Mouse (Mus musculus): ENCODE data around the gene Bglap2. TPM values are rescaled to one million over a fixed set of nuclear protein-coding genes. Genes with fewer than 3 reads are reported as not detected.
"Not testable (repeated sequence)": the region's sequence is repeated elsewhere in the genome, so short reads cannot be mapped to it uniquely, and the experiment has no call there.

Gene Bglap2
- polyA plus RNA-seq, 1 experiment from 2014 or later = not detected

GRCm38 (mm10) chr3:88382383-88382782, 3.9 kb upstream of the Bglap2 start:
- WGBS = 64% methylated on average over 3 of the region's 7 CpGs
- H3K4me1 ChIP-seq; H3K36me3 ChIP-seq; ATAC-seq (ENCODE audit: insufficient number of reproducible peaks, insufficient read depth, low FRiP score, low TSS enrichment); H3K9me3 ChIP-seq; H3K4me3 ChIP-seq; H3K27me3 ChIP-seq; H3K9ac ChIP-seq; H3K27ac ChIP-seq: not testable (repeated sequence)
- peak overlapping the region; percentile 47; the same call in 1 of the 2 replicates for H3K4me2 ChIP-seq (replicated peaks)

DNA sequence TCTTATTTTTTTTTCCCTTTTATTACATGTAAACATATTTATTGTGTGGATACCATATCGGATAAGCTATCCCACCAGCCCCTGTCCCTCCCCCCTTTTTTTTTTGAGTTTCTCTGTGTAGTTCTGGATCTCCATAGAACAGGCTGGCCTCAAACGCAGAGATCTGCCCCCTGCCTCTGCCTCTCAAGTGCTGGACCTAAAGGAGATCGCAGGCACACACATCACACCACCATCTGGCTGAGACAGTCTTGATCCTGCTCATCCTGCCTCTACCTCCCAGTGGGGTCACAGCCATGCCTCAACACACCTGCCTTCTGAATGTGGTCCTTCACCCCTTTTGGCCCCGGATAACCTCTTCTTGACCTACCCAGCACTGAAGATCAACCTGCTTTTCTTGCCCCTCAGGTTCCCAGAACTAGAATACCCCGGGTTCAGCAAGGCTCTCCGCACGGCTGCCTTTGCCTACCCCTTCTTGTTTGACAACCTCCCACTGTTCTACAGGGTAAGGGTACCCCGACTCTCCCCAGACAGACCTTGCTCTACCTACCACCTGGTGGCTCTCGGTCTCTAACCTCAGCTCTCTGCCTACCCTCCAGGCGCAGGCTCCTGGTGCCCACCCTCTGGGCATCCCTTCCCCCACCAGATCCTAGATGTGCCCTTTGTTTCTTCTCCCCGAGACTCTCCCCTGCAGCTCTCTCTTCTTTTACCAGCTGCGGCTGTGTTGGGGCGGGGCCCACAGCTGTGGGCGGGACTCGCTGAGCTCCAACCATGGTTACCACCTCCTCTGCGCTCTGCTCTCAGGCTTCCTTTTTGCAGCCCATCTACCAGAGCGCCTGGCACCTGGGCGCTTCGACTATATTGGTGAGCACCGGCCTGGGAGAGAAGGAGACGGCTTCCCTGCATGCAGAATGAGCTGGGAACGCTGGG, 3.2 kb upstream of the Bglap2 start:
- Histone ChIP-seq H3K9ac (0 out of 2 replicates have a peak overlapping the region, but pooled peaks have one; percentile 27), H3K4me3 (peak overlapping the region; percentile 29), H3K4me2 (replicated peaks) (peak overlapping the region; percentile 47), H3K27ac (0 out of 2 replicates have a peak overlapping the region, but pooled peaks have one; percentile 41)
- not testable (repeated sequence) for H3K27me3 ChIP-seq, H3K36me3 ChIP-seq, H3K9me3 ChIP-seq, H3K4me1 ChIP-seq
- ATAC-seq (ENCODE audit: insufficient number of reproducible peaks, insufficient read depth, low FRiP score, low TSS enrichment) = peak; percentile 71
- 8% methylated on average over 22 of the region's 22 CpGs for WGBS

GRCm38 (mm10) chr3:88376644-88377043, 1.9 kb downstream of the Bglap2 start:
- not testable (repeated sequence) for H3K4me1 ChIP-seq; H3K9me3 ChIP-seq; H3K27ac ChIP-seq; H3K4me3 ChIP-seq; H3K36me3 ChIP-seq; H3K9ac ChIP-seq; H3K27me3 ChIP-seq; ATAC-seq (ENCODE audit: insufficient number of reproducible peaks, insufficient read depth, low FRiP score, low TSS enrichment)
- WGBS = 23% methylated on average over 7 of the region's 7 CpGs
- peak overlapping the region; percentile 44 for H3K4me2 ChIP-seq (replicated peaks)

GRCm38 (mm10) chr3:88375750-88376626, 2.5 kb downstream of the Bglap2 start:
- peak; percentile 84 for ATAC-seq (ENCODE audit: insufficient number of reproducible peaks, insufficient read depth, low FRiP score, low TSS enrichment)
- Histone ChIP-seq H3K4me3 (peak overlapping the region; percentile 19; the same call in 1 of the 2 replicates), H3K27ac (0 out of 2 replicates have a peak overlapping the region, but pooled peaks have one; percentile 30), H3K4me2 (replicated peaks) (peak overlapping the region; percentile 44)
- H3K9ac ChIP-seq, H3K9me3 ChIP-seq, H3K27me3 ChIP-seq, H3K36me3 ChIP-seq, H3K4me1 ChIP-seq: not testable (repeated sequence)
- 10% methylated on average over 19 of the region's 19 CpGs for WGBS

- not testable (repeated sequence) for ATAC-seq (ENCODE audit: insufficient number of reproducible peaks, insufficient read depth, low FRiP score, low TSS enrichment); H3K4me2 ChIP-seq (replicated peaks); H3K27me3 ChIP-seq; H3K9me3 ChIP-seq; H3K9ac ChIP-seq; H3K4me3 ChIP-seq; H3K27ac ChIP-seq; H3K36me3 ChIP-seq; H3K4me1 ChIP-seq
- WGBS = 91% methylated on average over 9 of the region's 9 CpGs
These were observed 5.9 kb downstream of the Bglap2 start, which contains the start of gene Bglap3 for GRCm38 (mm10) chr3:88372643-88373042. Gene Bglap3 (minus strand): TSS chr3:88372743.

DNA sequence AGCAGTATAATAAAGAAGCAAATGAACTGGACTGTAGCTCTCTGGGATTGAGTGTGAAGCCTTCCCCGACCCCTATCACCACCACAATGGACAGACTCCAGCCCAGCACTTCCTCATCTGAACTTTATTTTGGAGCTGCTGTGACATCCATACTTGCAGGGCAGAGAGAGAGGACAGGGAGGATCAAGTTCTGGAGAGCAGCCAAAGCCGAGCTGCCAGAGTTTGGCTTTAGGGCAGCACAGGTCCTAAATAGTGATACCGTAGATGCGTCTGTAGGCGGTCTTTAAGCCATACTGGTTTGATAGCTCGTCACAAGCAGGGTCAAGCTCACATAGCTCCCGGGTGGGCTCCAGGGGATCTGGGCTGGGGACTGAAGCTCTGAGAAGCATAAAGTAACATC, 10.0 kb downstream of the Bglap2 start:
- ATAC-seq (ENCODE audit: insufficient number of reproducible peaks, insufficient read depth, low FRiP score, low TSS enrichment); H3K9me3 ChIP-seq; H3K27ac ChIP-seq; H3K36me3 ChIP-seq; H3K4me2 ChIP-seq (replicated peaks); H3K4me3 ChIP-seq; H3K4me1 ChIP-seq; H3K9ac ChIP-seq: not testable (repeated sequence)
- WGBS = 85% methylated on average over 7 of the region's 7 CpGs
- peaks cover 25% of the 10 kb centered on the region for H3K27me3 ChIP-seq

- not testable (repeated sequence) for H3K4me2 ChIP-seq (replicated peaks); H3K27ac ChIP-seq; H3K4me1 ChIP-seq; H3K4me3 ChIP-seq; H3K36me3 ChIP-seq; H3K9me3 ChIP-seq; H3K9ac ChIP-seq
- WGBS = 43% methylated on average over 3 of the region's 7 CpGs
- ATAC-seq (ENCODE audit: insufficient number of reproducible peaks, insufficient read depth, low FRiP score, low TSS enrichment) = 0 out of 2 replicates have a peak, but pooled peaks have one; percentile 12
- H3K27me3 ChIP-seq = peaks cover 25% of the 10 kb centered on the region
These were observed 11.0 kb downstream of the Bglap2 start for GRCm38 (mm10) chr3:88367517-88367916.

DNA sequence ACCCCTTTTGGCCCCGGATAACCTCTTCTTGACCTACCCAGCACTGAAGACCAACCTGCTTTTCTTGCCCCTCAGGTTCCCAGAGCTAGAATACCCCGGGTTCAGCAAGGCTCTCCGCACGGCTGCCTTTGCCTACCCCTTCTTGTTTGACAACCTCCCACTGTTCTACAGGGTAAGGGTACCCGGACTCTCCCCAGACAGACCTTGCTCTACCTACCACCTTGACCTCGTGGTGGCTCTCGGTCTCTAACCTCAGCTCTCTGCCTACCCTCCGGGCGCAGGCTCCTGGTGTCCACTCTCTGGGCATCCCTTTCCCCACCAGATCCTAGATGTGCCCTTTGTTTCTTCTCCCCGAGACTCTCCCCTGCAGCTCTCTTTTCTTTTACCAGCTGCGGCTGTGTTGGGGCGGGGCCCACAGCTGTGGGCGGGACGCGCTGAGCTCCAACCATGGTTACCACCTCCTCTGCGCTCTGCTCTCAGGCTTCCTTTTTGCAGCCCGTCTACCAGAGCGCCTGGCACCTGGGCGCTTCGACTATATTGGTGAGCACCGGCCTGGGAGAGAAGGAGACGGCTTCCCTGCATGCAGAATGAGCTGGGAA, 11.6 kb downstream of the Bglap2 start:
- 5% methylated on average over 22 of the region's 22 CpGs for WGBS

GRCm38 (mm10) chr3:88365705-88366361, 12.7 kb downstream of the Bglap2 start:
- no peak overlapping the region; the same call in 1 of the 2 replicates for H3K4me2 ChIP-seq (replicated peaks)
- peaks cover 17% of the 10 kb centered on the region for H3K36me3 ChIP-seq
- H3K27me3 ChIP-seq = peaks cover 25% of the 10 kb centered on the region
- no peak; the same call in 1 of the 2 replicates for ATAC-seq (ENCODE audit: insufficient number of reproducible peaks, insufficient read depth, low FRiP score, low TSS enrichment)
- no peak overlapping the region for H3K9ac ChIP-seq
- H3K4me1 ChIP-seq = no peaks in the 10 kb centered on the region
- 37% methylated on average over 34 of the region's 34 CpGs for WGBS
- peaks cover 8% of the 10 kb centered on the region; the same call in 1 of the 2 replicates for H3K9me3 ChIP-seq
- H3K4me3 ChIP-seq = no peak overlapping the region
- H3K27ac ChIP-seq = no peak overlapping the region

More for the DNA sequence above, 11.6 kb downstream of the Bglap2 start:
- H3K9me3 ChIP-seq, H3K36me3 ChIP-seq, H3K4me1 ChIP-seq, H3K27ac ChIP-seq, H3K9ac ChIP-seq: not testable (repeated sequence)
- peak overlapping the region; percentile 40 for H3K4me2 ChIP-seq (replicated peaks)
- peak; percentile 76 for ATAC-seq (ENCODE audit: insufficient number of reproducible peaks, insufficient read depth, low FRiP score, low TSS enrichment)
- H3K27me3 ChIP-seq = peaks cover 25% of the 10 kb centered on the region
- H3K4me3 ChIP-seq = peak overlapping the region; percentile 24; the same call in 1 of the 2 replicates

DNA sequence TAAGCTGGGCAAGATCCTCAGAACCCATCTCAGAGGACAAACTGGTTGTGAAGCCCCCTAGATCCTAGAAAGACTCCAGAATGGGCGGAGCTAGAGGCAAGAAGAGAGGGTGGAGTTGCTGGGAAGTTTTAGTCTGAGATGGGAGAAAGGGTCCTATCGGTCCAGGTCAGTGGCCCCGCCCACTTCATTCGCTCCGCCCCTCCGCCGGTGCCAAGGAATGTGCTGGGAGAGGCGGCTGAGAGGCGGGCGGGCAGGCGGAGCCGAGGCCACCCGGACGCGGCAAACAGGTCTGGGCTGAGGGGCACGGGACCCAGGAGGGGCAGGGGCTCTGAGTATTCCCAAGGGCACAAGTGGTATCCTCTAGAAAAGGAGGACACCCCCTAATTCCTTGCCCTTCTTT, 14.2 kb downstream of the Bglap2 start, which contains the start of gene Paqr6:
Paqr6 (plus strand) TSS at position 248 of the 400 bp plus-strand sequence.
- ATAC-seq (ENCODE audit: insufficient number of reproducible peaks, insufficient read depth, low FRiP score, low TSS enrichment) = no peak
- Histone ChIP-seq H3K9ac (no peak within 1 kb of the TSS), H3K9me3 (no peaks in the 10 kb centered on the region), H3K4me3 (0 out of 2 replicates have a peak within 1 kb of the TSS, but pooled peaks have one; percentile 5), H3K4me2 (replicated peaks) (peak within 1 kb of the TSS; percentile 18; the same call in 1 of the 2 replicates), H3K4me1 (no peaks in the 10 kb centered on the region), H3K36me3 (peaks cover 32% of the 10 kb centered on the region), H3K27ac (no peak within 1 kb of the TSS), H3K27me3 (peaks cover 25% of the 10 kb centered on the region)
- under 1% methylated on average over 16 of the region's 16 CpGs for WGBS

All from embryonic facial prominence, embryonic 12.5 days (tissue).